Mouse (Mus musculus) liver, adult (tissue): ENCODE results near the gene Dusp15.

Experiments
- GATA4 ChIP-seq: IDR thresholded peaks from 2 replicates; pipeline ENCODE4 v1.6.1; 2014; ENCODE audit warnings: mild to moderate bottlenecking, low read length; ENCODE audit not compliant: insufficient replicate concordance

The Dusp15 gene

DNA sequence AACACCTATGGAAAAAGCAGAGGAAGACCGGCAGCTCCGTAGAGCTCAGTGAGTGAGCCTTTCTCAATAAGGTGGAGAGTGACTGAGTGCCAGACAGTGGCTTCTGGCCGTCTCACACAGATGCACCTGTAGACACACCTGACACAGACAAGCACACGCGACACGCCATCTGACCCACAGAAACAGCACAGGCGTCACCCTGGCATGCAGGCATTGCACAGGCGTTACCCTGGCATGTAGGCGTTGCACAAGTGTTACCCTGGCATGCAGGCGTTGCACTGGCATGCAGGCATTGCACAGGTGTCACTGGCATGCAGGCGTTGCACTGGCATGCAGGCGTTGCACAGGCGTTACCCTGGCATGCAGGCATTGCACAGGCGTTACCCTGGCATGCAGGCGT lies 50.2 kb downstream of the Dusp15 start:
- no peak for TF ChIP-seq GATA4

DNA sequence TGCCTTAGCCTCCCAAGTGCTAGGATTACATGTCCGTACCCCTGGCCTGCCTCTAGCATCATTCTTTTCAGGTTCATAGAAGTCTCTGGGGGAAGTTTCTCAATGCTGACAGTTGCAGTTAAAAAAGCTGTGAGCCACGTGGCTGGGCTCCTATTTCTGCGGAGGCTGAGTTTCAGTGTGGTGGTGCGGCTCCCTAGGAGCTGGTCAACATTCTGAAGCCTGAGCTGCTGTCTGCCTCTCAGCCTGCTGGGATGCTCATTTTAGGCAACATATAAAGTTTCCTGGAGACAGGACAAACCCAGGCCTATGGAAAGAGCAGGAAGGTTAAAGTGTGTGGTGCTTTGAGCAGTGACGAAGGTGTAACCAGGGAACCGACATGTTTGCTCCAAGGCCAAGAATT lies 52.5 kb downstream of the Dusp15 start:
- TF ChIP-seq GATA4: no peak

GRCm38 (mm10) chr2:152896926-152897325 lies 54.6 kb downstream of the Dusp15 start:
- TF ChIP-seq GATA4: no peak

DNA sequence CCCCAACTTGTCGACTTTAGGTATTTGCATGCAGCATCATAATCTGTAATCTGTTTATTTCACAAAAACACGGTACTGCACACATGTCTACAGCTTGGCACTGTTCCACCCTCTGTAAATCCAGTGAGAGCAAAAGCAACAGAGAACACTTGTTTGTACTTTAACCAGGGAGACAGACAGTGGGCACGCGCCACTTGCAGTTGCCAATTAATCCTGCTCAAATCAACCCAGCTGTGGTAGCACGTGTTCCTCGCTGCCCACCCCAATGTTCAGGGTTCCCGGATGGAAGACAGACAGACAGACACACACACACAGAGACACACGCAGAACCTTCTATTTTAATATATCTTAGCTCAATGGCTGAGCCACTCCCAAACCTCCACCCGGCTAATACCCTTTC lies 55.7 kb downstream of the Dusp15 start:
- no peak for TF ChIP-seq GATA4
